Mouse (Mus musculus) myocyte (in vitro differentiated cells): ENCODE measurements around the gene Atg4c. TPM values are rescaled to one million over a fixed set of nuclear protein-coding genes. Genes with fewer than 3 reads are reported as not detected.

ENCODE experiments used
- H3K27me3 ChIP-seq: one replicate; pipeline ENCODE4 v1.6.1; 2011; ENCODE audit not compliant: control insufficient read depth, insufficient read depth, insufficient read length
- H3K36me3 ChIP-seq: one replicate; pipeline ENCODE4 v1.6.1; 2011; ENCODE audit not compliant: control insufficient read depth, insufficient read depth
- H3K4me2 ChIP-seq: one replicate; pipeline ENCODE4 v1.6.1; 2011; ENCODE audit warnings: low read depth, control low read depth
- H3K4me3 ChIP-seq: one replicate; pipeline ENCODE4 v1.5.1; 2011; ENCODE audit warnings: mild to moderate bottlenecking, control low read depth, moderate library complexity
- H3K79me2 ChIP-seq: one replicate; pipeline ENCODE4 v1.6.1; 2011; ENCODE audit not compliant: control insufficient read depth, insufficient read depth
- H3ac ChIP-seq: one replicate; pipeline ENCODE4 v1.6.1; 2011; ENCODE audit not compliant: control insufficient read depth, insufficient read length
- CEBPB ChIP-seq: IDR thresholded peaks from 2 replicates; pipeline ENCODE4 v1.6.1; 2011; ENCODE audit warnings: mild to moderate bottlenecking, moderate library complexity; ENCODE audit not compliant: poor library complexity, insufficient read depth, severe bottlenecking
- E2F4 ChIP-seq: IDR thresholded peaks from one replicate; pipeline ENCODE4 v1.6.1; 2011; ENCODE audit warnings: mild to moderate bottlenecking, control low read depth, moderate library complexity; ENCODE audit not compliant: insufficient read depth
- MAX ChIP-seq: IDR thresholded peaks from one replicate; pipeline ENCODE4 v1.6.1; 2011; ENCODE audit warnings: low read depth, mild to moderate bottlenecking, control low read depth
- MYOD1 ChIP-seq, 3 experiments: IDR thresholded peaks; one replicate each; pipeline ENCODE4 v1.6.1; 2011; ENCODE audit warnings: control low read depth in 2 of 3, low read depth in 2 of 3, mild to moderate bottlenecking in 2 of 3, moderate library complexity in 1 of 3; ENCODE audit not compliant: insufficient read length in 2 of 3, control insufficient read depth in 1 of 3
- MYOG ChIP-seq, 3 experiments: IDR thresholded peaks; one replicate each; pipeline ENCODE4 v1.6.1; 2011; ENCODE audit warnings: control low read depth in 2 of 3, low read depth in 2 of 3, mild to moderate bottlenecking in 2 of 3; ENCODE audit not compliant: insufficient read length in 2 of 3, control insufficient read depth in 1 of 3, insufficient read depth in 1 of 3
- POLR2A ChIP-seq: IDR thresholded peaks from one replicate; pipeline ENCODE4 v1.6.1; 2011; ENCODE audit warnings: low read depth, mild to moderate bottlenecking, control low read depth, moderate library complexity; ENCODE audit not compliant: insufficient read length
- POLR2AphosphoS2 ChIP-seq: IDR thresholded peaks from one replicate; pipeline ENCODE4 v1.6.1; 2011; ENCODE audit warnings: low read depth, control low read depth; ENCODE audit not compliant: insufficient read length
- REST ChIP-seq: IDR thresholded peaks from one replicate; pipeline ENCODE4 v1.6.1; 2011; ENCODE audit warnings: mild to moderate bottlenecking, control low read depth, moderate library complexity; ENCODE audit not compliant: insufficient read depth, insufficient read length
- SRF ChIP-seq: IDR thresholded peaks from one replicate; pipeline ENCODE4 v1.6.1; 2011; ENCODE audit warnings: low read depth; ENCODE audit not compliant: control insufficient read depth, insufficient read length
- TCF12 ChIP-seq: IDR thresholded peaks from one replicate; pipeline ENCODE4 v1.6.1; 2011; ENCODE audit warnings: mild to moderate bottlenecking, control low read depth; ENCODE audit not compliant: poor library complexity, insufficient read depth, severe bottlenecking
- TCF3 ChIP-seq: IDR thresholded peaks from one replicate; pipeline ENCODE4 v1.6.1; 2011; ENCODE audit warnings: low read depth, control low read depth; ENCODE audit not compliant: insufficient read length
- USF1 ChIP-seq: IDR thresholded peaks from one replicate; pipeline ENCODE4 v1.6.1; 2011; ENCODE audit warnings: low read depth, mild to moderate bottlenecking, control low read depth, moderate library complexity
- polyA plus RNA-seq: library from polyadenylated mRNA; unstranded; fragments of >200 nt; fragmentation: generic; extraction: Trizol; gene quantifications from one replicate; pipeline ENCODE4 v1.2.1, GENCODE M21; 2012; ENCODE audit warnings: missing spikeins

The Atg4c gene
- polyA plus RNA-seq, 1 experiment = 3.5 TPM

DNA sequence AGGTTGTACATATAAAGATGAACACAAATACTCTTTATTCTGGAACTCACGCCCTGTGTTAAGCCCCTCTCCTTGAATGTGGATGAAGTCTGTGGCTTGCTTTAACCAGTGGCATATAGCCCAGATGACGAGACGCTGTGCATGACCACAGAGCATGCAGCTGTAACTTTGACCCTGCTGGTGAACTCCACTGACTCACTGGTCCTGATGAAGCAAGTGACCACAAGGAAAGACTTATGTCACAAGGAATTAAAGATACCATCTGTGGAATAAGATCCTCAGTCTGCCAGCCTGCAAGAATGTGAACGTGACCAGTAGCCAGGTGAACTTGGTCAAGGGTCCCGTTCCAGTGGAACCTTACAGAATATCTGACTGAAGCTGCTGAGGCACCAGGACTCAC lies 35.2 kb upstream of the Atg4c start:
- Histone ChIP-seq H3K36me3 (no peaks in the 10 kb centered on the region), H3K79me2 (no peaks in the 10 kb centered on the region), H3K27me3 (no peaks in the 10 kb centered on the region), H3ac (no peak overlapping the region), H3K4me2 (peak overlapping the region; percentile 10), H3K4me3 (no peak overlapping the region)
- no peak for TF ChIP-seq TCF12
- peak; percentile 84 for TF ChIP-seq CEBPB

DNA sequence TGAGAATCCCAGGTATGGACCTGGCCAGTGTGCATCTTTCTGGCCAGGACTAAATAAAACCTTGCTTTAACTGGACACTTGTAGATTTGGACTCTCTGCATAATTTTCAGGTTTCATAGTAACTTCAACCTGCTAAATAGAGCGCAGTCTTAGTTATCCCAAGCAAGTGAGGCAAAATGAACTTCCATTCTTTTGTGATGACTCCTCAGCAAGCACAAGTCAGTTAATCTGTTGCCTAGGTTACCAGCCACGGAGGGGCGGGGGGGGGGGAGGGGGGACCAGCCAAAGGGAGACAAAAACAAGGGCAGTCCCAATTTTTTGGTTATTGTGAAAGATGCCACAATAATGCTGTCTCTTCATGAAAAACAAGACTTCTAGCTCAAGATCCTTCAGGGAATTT lies 33.3 kb upstream of the Atg4c start:
- TF ChIP-seq CEBPB (no peak), MYOD1 (IDR thresholded peaks at IDR 0.05; ENCODE audit: control insufficient read depth in 1 of 3, insufficient read length in 2 of 3, low read depth in 2 of 3) (no peak), USF1 (no peak), POLR2A (no peak), E2F4 (no peak), POLR2AphosphoS2 (no peak), MYOG (IDR thresholded peaks at IDR 0.05; ENCODE audit: control insufficient read depth in 1 of 3, insufficient read depth in 1 of 3, insufficient read length in 2 of 3, low read depth in 2 of 3) (no peak), MAX (no peak), TCF12 (no peak), SRF (no peak), REST (no peak)

GRCm38 (mm10) chr4:99160899-99161298 lies 32.8 kb upstream of the Atg4c start:
- Histone ChIP-seq H3K4me2 (peak overlapping the region; percentile 98), H3K79me2 (no peaks in the 10 kb centered on the region), H3K4me3 (peak overlapping the region; percentile 24), H3ac (no peak overlapping the region), H3K27me3 (no peaks in the 10 kb centered on the region), H3K36me3 (no peaks in the 10 kb centered on the region)
- TF ChIP-seq REST = no peak

More for the DNA sequence above, 33.3 kb upstream of the Atg4c start:
- peak overlapping the region; percentile 24 for H3K4me3 ChIP-seq
- no peaks in the 10 kb centered on the region for H3K79me2 ChIP-seq
- no peak overlapping the region for H3ac ChIP-seq
- no peaks in the 10 kb centered on the region for H3K36me3 ChIP-seq
- peak overlapping the region; percentile 98 for H3K4me2 ChIP-seq
- no peaks in the 10 kb centered on the region for H3K27me3 ChIP-seq

DNA sequence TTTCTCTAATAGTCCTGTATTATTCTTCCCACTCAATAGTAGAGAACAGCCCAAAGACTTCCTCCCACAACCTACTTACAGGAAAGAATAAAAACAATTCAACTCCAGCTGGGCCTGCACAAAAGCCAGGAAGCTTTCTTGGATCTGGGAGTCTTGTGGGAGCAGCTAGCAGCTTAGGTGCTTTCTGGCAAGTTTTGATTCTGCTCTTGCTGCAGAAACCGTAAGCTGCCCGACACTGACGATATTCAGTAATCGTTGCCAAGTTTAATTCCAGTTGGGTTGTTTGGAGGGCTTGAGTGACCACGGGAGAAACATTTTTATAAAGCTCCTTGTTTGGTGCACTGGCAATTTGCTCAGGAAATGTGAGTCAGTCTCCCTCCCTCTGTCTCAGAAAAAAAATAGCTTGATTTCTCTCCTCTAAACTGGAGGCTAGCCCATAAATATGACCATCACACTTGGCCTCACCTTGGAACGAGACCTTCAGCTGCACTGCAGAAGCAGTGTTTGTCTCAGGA lies 32.2 kb upstream of the Atg4c start:
- Histone ChIP-seq H3K4me3 (peak overlapping the region; percentile 24), H3ac (no peak overlapping the region), H3K4me2 (peak overlapping the region; percentile 98), H3K79me2 (no peaks in the 10 kb centered on the region), H3K36me3 (no peaks in the 10 kb centered on the region), H3K27me3 (no peaks in the 10 kb centered on the region)
- TF ChIP-seq E2F4 = no peak
- TF ChIP-seq MYOG (IDR thresholded peaks at IDR 0.05; ENCODE audit: control insufficient read depth in 1 of 3, insufficient read depth in 1 of 3, insufficient read length in 2 of 3, low read depth in 2 of 3) = no peak
- TF ChIP-seq REST = no peak
- no peak for TF ChIP-seq SRF
- no peak for TF ChIP-seq CEBPB
- no peak for TF ChIP-seq TCF3
- no peak for TF ChIP-seq MAX
- TF ChIP-seq POLR2AphosphoS2 = no peak
- TF ChIP-seq TCF12 = no peak
- TF ChIP-seq USF1 = no peak
- no peak for TF ChIP-seq MYOD1 (IDR thresholded peaks at IDR 0.05; ENCODE audit: control insufficient read depth in 1 of 3, insufficient read length in 2 of 3, low read depth in 2 of 3)
- TF ChIP-seq POLR2A = no peak

DNA sequence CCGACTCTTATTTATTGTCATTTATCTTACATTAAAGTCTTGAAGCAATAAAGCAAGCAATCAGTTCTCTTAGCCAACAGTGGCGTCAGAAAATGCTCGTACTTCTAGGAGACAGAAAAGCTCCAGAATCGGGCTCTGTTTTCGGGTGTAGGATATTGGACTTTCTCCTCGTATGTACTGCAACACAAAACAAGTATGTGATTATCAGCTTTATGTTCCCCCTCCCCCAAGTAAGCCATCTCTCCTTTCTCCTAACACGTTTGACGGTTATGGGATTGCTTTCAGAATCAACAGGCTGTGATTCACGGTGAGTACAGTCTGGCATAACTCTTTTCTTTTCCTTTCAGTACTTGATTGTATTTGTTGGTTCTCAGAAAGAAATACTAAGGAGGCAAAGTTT lies 30.7 kb upstream of the Atg4c start:
- Histone ChIP-seq H3K79me2 (no peaks in the 10 kb centered on the region), H3K4me2 (peak overlapping the region; percentile 98), H3K4me3 (peak overlapping the region; percentile 24), H3K36me3 (no peaks in the 10 kb centered on the region), H3K27me3 (no peaks in the 10 kb centered on the region), H3ac (no peak overlapping the region)
- TF ChIP-seq USF1 = no peak

GRCm38 (mm10) chr4:99163547-99163946 lies 30.2 kb upstream of the Atg4c start:
- Histone ChIP-seq H3K36me3 (no peaks in the 10 kb centered on the region), H3K27me3 (no peaks in the 10 kb centered on the region), H3ac (no peak overlapping the region), H3K4me3 (peak overlapping the region; percentile 24), H3K79me2 (no peaks in the 10 kb centered on the region), H3K4me2 (peak overlapping the region; percentile 98)
- TF ChIP-seq USF1 (no peak), POLR2AphosphoS2 (peak; percentile 39), MYOD1 (IDR thresholded peaks at IDR 0.05; ENCODE audit: control insufficient read depth in 1 of 3, insufficient read length in 2 of 3, low read depth in 2 of 3) (peak in 1 of 3 experiments; percentile 54), E2F4 (no peak), SRF (no peak), MYOG (IDR thresholded peaks at IDR 0.05; ENCODE audit: control insufficient read depth in 1 of 3, insufficient read depth in 1 of 3, insufficient read length in 2 of 3, low read depth in 2 of 3) (peak in 2 of 3 experiments; percentile 13 to 39), REST (no peak), TCF12 (no peak), TCF3 (no peak), MAX (no peak), POLR2A (peak; percentile 61), CEBPB (peak; percentile 56; the same call in 1 of the 2 replicates)
